Mouse (Mus musculus) midbrain, embryonic 15.5 days (tissue): ENCODE measurements around the gene Coro1a. TPM values are rescaled to one million over a fixed set of nuclear protein-coding genes. Genes with fewer than 3 reads are reported as not detected.

Experiments used
- ATAC-seq: fragments of 200-750 bp; cut with Nextera tagmentation; replicated peaks from 2 replicates; pipeline ENCODE4 v1.8.0; 2017; ENCODE audit warnings: moderate TSS enrichment
- H3K27ac ChIP-seq: fragments of 300-500 bp; sonication (generic); 2 replicates; pipeline ENCODE4 v1.5.1; 2015; ENCODE audit warnings: mild to moderate bottlenecking, inconsistent platforms
- H3K27me3 ChIP-seq: fragments of 300-500 bp; sonication (generic); replicated peaks from 2 replicates; pipeline ENCODE4 v1.6.1; 2015; ENCODE audit warnings: inconsistent platforms
- H3K36me3 ChIP-seq: fragments of 300-500 bp; sonication (generic); replicated peaks from 2 replicates; pipeline ENCODE4 v1.6.1; 2015; ENCODE audit warnings: inconsistent platforms
- H3K4me1 ChIP-seq: fragments of 300-500 bp; sonication (generic); 2 replicates; pipeline ENCODE4 v1.6.1; 2015; ENCODE audit warnings: inconsistent platforms
- H3K4me2 ChIP-seq: fragments of 300-500 bp; sonication (generic); 2 replicates; pipeline ENCODE4 v1.6.1; 2015; ENCODE audit warnings: inconsistent platforms, mild to moderate bottlenecking, moderate library complexity
- H3K4me3 ChIP-seq: fragments of 300-500 bp; sonication (generic); 2 replicates; pipeline ENCODE4 v1.5.1; 2015; ENCODE audit warnings: mild to moderate bottlenecking, inconsistent platforms
- H3K9ac ChIP-seq: fragments of 300-500 bp; sonication (generic); 2 replicates; pipeline ENCODE4 v1.6.1; 2015; ENCODE audit warnings: mild to moderate bottlenecking, inconsistent platforms
- H3K9me3 ChIP-seq: fragments of 300-500 bp; sonication (generic); 2 replicates; pipeline ENCODE4 v1.6.1; 2016; ENCODE audit warnings: inconsistent platforms
- WGBS: fragments of 180-500 bp; shearing (Covaris S2); methylation state at CpG from one replicate; pipeline ENCODE4 v1.1.7; 2015; ENCODE audit warnings: mixed read lengths; 5-methylcytosine and 5-hydroxymethylcytosine counted together
- polyA plus RNA-seq: library from polyadenylated mRNA; unstranded; fragments of >200 nt; fragmentation: Nextera tagmentation; extraction: Ambion mirVana; gene quantifications from 2 replicates; pipeline ENCODE4 v1.2.1, GENCODE M21; 2015

The Coro1a gene
- polyA plus RNA-seq, 1 experiment from 2014 or later: 119 TPM

DNA sequence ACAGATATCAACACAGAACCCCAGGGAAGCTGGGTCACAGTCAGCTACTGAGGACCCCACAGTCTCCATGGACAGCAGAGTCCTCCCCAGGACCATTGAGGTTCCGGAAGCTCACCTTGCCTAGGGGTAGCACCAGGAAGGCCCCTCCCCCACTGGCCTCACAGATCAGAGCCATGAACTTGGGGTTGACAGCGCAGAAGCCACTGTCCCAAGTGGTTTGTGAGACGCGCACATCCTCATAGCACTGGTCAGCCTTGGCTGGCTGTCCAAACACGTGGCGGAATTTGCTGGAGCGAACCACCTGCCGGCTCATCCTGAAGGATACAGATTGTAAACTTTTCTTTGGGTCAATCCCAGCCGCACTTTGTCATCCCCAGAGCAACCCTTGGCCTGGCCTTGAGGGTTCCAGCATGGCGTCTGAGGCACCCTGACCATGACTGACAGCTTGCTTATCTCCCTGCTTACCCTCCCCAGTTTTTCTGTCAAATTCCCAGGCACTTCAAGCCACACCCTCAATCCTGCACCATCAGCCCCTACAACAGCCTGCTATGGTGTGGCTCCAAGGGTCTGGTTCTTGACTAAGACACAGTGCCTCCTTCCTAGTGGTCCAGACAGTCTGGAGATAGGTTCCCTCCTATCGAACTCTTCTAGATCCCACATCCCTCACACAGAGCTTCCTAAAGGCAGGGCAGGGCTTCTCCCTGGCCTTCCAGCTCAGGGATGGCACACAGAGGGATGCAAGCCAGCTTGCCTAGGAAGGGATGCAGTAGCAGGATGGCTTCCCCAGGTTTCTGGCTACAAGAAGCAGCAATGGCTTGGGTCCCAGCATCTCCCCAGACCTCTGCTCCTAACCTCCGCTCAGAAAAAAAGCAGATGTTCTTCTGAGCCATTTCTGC is 4.5 kb downstream of the Coro1a start:
- 80% methylated on average over 12 of the region's 12 CpGs for WGBS
- Histone ChIP-seq H3K4me1 (peaks cover 42% of the 10 kb centered on the region), H3K4me3 (peak overlapping the region; percentile 89), H3K36me3 (peaks cover 12% of the 10 kb centered on the region), H3K27ac (peak overlapping the region; percentile 90), H3K27me3 (no peaks in the 10 kb centered on the region), H3K4me2 (peak overlapping the region; percentile 72), H3K9me3 (no peaks in the 10 kb centered on the region), H3K9ac (peak overlapping the region; percentile 98)
- ATAC-seq: no peak

DNA sequence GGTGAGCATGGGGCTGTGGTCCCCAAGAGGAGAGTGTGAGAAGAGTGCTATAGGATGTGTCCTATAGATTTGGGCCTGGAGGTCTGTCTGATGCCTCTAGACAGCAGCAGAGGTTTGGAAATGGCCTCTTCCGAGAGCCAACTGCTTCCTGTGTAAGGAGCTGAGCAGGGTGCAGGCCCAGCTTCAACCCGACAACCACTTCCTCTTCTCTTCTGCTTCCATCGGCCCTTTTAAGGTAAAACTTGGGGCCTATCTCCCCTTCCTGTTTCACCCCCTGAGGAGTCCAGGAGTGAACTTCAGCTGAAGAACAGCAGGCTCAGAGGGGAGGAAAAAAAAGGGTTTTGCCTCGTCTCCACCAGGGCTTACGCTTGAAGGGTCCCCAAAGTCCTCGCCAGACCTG is 5.2 kb downstream of the Coro1a start:
- Histone ChIP-seq H3K4me3 (no peak overlapping the region), H3K4me1 (peaks cover 44% of the 10 kb centered on the region), H3K27me3 (no peaks in the 10 kb centered on the region), H3K9me3 (no peaks in the 10 kb centered on the region), H3K9ac (0 out of 2 replicates have a peak overlapping the region, but pooled peaks have one; percentile 98), H3K4me2 (peak overlapping the region; percentile 72), H3K27ac (no peak overlapping the region), H3K36me3 (peaks cover 13% of the 10 kb centered on the region)
- no peak for ATAC-seq
- WGBS: 80% methylated on average over 6 of the region's 6 CpGs

GRCm38 (mm10) chr7:126701559-126702357 is 5.8 kb downstream of the Coro1a start:
- Histone ChIP-seq H3K27ac (no peak overlapping the region), H3K9ac (peak overlapping the region; percentile 23; the same call in 1 of the 2 replicates), H3K36me3 (peaks cover 13% of the 10 kb centered on the region), H3K4me2 (peak overlapping the region; percentile 72), H3K27me3 (no peaks in the 10 kb centered on the region), H3K9me3 (no peaks in the 10 kb centered on the region), H3K4me1 (peaks cover 50% of the 10 kb centered on the region), H3K4me3 (0 out of 2 replicates have a peak overlapping the region, but pooled peaks have one; percentile 13)
- ATAC-seq: no peak
- 56% methylated on average over 24 of the region's 24 CpGs for WGBS

DNA sequence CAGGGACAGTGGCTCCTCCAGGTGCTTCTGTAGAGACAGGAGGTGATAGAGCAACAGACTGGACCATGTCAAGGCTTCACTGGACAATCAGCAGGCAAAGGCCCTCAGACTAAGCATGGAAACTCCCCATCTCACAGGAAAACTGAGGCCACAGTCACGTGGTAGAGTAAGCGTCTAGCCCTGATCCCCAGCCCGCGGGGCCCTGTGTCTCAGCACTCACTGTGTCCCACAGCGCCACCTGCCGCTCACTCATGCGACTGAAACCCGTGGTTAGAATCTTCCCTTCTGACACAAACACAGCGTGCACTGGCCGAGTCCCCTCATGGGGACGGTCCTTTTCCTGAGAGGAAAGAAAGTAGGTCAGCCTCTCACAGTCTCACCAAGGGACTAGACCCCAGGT is 6.5 kb downstream of the Coro1a start:
- 0% methylated on average over 11 of the region's 11 CpGs for WGBS
- H3K27ac ChIP-seq: no peak overlapping the region
- peak overlapping the region; percentile 31 for H3K4me2 ChIP-seq
- H3K9ac ChIP-seq: peak overlapping the region; percentile 23; the same call in 1 of the 2 replicates
- peaks cover 57% of the 10 kb centered on the region for H3K4me1 ChIP-seq
- H3K4me3 ChIP-seq: 0 out of 2 replicates have a peak overlapping the region, but pooled peaks have one; percentile 13
- H3K36me3 ChIP-seq: peaks cover 13% of the 10 kb centered on the region
- no peaks in the 10 kb centered on the region for H3K27me3 ChIP-seq
- 0 out of 2 replicates have a peak, but pooled peaks have one; percentile 7 for ATAC-seq
- no peaks in the 10 kb centered on the region for H3K9me3 ChIP-seq

GRCm38 (mm10) chr7:126700063-126701015 is 7.2 kb downstream of the Coro1a start:
- Histone ChIP-seq H3K36me3 (peaks cover 13% of the 10 kb centered on the region), H3K27me3 (no peaks in the 10 kb centered on the region), H3K9ac (no peak overlapping the region), H3K4me2 (peak overlapping the region; percentile 31; the same call in 1 of the 2 replicates), H3K4me3 (no peak overlapping the region), H3K27ac (no peak overlapping the region), H3K4me1 (peaks cover 56% of the 10 kb centered on the region), H3K9me3 (no peaks in the 10 kb centered on the region)
- no peak for ATAC-seq
- 86% methylated on average over 25 of the region's 25 CpGs for WGBS

GRCm38 (mm10) chr7:126697838-126698237 is 9.7 kb downstream of the Coro1a start:
- peaks cover 13% of the 10 kb centered on the region for H3K36me3 ChIP-seq
- no peak for ATAC-seq
- H3K4me3 ChIP-seq: no peak overlapping the region

GRCm38 (mm10) chr7:126696886-126697285 is 10.7 kb downstream of the Coro1a start:
- peak overlapping the region; percentile 69 for H3K9ac ChIP-seq
- H3K27ac ChIP-seq: no peak overlapping the region
- no peaks in the 10 kb centered on the region for H3K9me3 ChIP-seq
- peaks cover 52% of the 10 kb centered on the region for H3K4me1 ChIP-seq
- ATAC-seq: no peak
- WGBS: 68% methylated on average over 3 of the region's 3 CpGs
- peak overlapping the region; percentile 81 for H3K4me3 ChIP-seq
- peaks cover 13% of the 10 kb centered on the region for H3K36me3 ChIP-seq
- no peaks in the 10 kb centered on the region for H3K27me3 ChIP-seq
- peak overlapping the region; percentile 89 for H3K4me2 ChIP-seq

More at GRCm38 (mm10) chr7:126697838-126698237, 9.7 kb downstream of the Coro1a start:
- peaks cover 56% of the 10 kb centered on the region for H3K4me1 ChIP-seq
- no peak overlapping the region for H3K4me2 ChIP-seq
- WGBS: 93% methylated on average over 8 of the region's 8 CpGs
- no peaks in the 10 kb centered on the region for H3K27me3 ChIP-seq
- H3K9ac ChIP-seq: no peak overlapping the region
- H3K9me3 ChIP-seq: no peaks in the 10 kb centered on the region
- H3K27ac ChIP-seq: no peak overlapping the region

DNA sequence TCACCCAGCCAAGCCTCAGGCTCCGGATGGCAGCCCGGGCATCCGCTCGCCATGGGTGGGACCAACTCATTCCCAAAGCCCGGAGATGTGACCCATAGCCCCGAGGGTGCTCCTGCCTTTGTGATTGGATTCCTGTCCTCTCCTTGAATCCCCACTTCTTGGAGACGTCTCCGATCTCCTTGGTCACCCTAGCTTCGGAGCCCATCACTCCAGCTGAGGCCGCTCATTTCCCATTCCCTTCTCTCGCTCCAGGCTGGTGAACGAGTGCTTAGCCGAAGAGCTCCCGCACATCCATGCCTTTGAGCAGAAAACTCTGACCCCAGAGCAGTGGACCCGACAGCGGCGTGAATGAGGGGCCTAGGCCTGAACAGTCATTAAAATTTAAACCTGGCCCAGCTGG is 11.3 kb downstream of the Coro1a start:
- Histone ChIP-seq H3K4me1 (peaks cover 46% of the 10 kb centered on the region), H3K27ac (peak overlapping the region; percentile 78)

GRCm38 (mm10) chr7:126695631-126696207 is 11.9 kb downstream of the Coro1a start, which contains the start of gene Slx1b:
Gene Slx1b, minus strand, starts transcription at chr7:126695784.
- peak within 1 kb of the TSS; percentile 77 for H3K9ac ChIP-seq
- peak within 1 kb of the TSS; percentile 81 for H3K4me3 ChIP-seq
- peak within 1 kb of the TSS; percentile 89 for H3K4me2 ChIP-seq
- ATAC-seq: peak; percentile 95
- under 1% methylated on average over 40 of the region's 40 CpGs for WGBS
- no peaks in the 10 kb centered on the region for H3K27me3 ChIP-seq
- H3K9me3 ChIP-seq: no peaks in the 10 kb centered on the region
- peaks cover 40% of the 10 kb centered on the region for H3K4me1 ChIP-seq
- H3K27ac ChIP-seq: peak within 1 kb of the TSS; percentile 91
- H3K36me3 ChIP-seq: peaks cover 17% of the 10 kb centered on the region

More for the DNA sequence above, 11.3 kb downstream of the Coro1a start:
- no peaks in the 10 kb centered on the region for H3K27me3 ChIP-seq
- no peaks in the 10 kb centered on the region for H3K9me3 ChIP-seq
- peak overlapping the region; percentile 81 for H3K4me3 ChIP-seq
- peak overlapping the region; percentile 89 for H3K4me2 ChIP-seq
- H3K9ac ChIP-seq: peak overlapping the region; percentile 69
- ATAC-seq: no peak
- peaks cover 13% of the 10 kb centered on the region for H3K36me3 ChIP-seq
- 2% methylated on average over 17 of the region's 17 CpGs for WGBS

GRCm38 (mm10) chr7:126695210-126695611 is 12.4 kb downstream of the Coro1a start, which contains the start of gene Bola2:
Gene Bola2, plus strand, starts transcription at chr7:126695401.
- H3K9me3 ChIP-seq: no peaks in the 10 kb centered on the region
- peak within 1 kb of the TSS; percentile 81 for H3K4me3 ChIP-seq
- peak within 1 kb of the TSS; percentile 77 for H3K9ac ChIP-seq
- peaks cover 12% of the 10 kb centered on the region for H3K36me3 ChIP-seq
- no peaks in the 10 kb centered on the region for H3K27me3 ChIP-seq
- H3K4me2 ChIP-seq: peak within 1 kb of the TSS; percentile 89
- peak; percentile 35 for ATAC-seq
- peak within 1 kb of the TSS; percentile 91 for H3K27ac ChIP-seq
- H3K4me1 ChIP-seq: peaks cover 36% of the 10 kb centered on the region
- under 1% methylated on average over 31 of the region's 31 CpGs for WGBS
